Mouse (Mus musculus) MEL (cell line): ENCODE results near the gene Phf11b. TPM values are rescaled to one million over a fixed set of nuclear protein-coding genes. Genes with fewer than 3 reads are reported as not detected.
"Not testable (repeated sequence)": the region's sequence is repeated elsewhere in the genome, so short reads cannot be mapped to it uniquely, and the experiment has no call there.

Source experiments
- DNase-seq: peaks from one replicate; pipeline ENCODE4 v3.0.0; 2011; ENCODE audit warnings: low read depth, low spot score
- H3K27ac ChIP-seq: 2 replicates; pipeline ENCODE4 v1.5.1; 2012; ENCODE audit warnings: low read depth, mild to moderate bottlenecking, control low read depth, low read length, moderate library complexity; ENCODE audit not compliant: control insufficient read depth
- H3K27me3 ChIP-seq, 2 experiments: fragments of 150-350 bp in 1 of 2; sonication (generic) in 1 of 2; 2 replicates each; pipeline ENCODE4 v1.6.1; 2012; ENCODE audit warnings: low read length in 2 of 2, mild to moderate bottlenecking in 2 of 2, improper control_type of control experiment in 1 of 2, moderate library complexity in 1 of 2; ENCODE audit not compliant: insufficient read depth in 2 of 2, control insufficient read depth in 1 of 2
- H3K36me3 ChIP-seq, 2 experiments: 2 replicates each; pipeline ENCODE4 v1.6.1; 2012 to 2014; ENCODE audit warnings: low read length in 2 of 2, improper control_type of control experiment in 1 of 2, inconsistent platforms in 1 of 2, mild to moderate bottlenecking in 1 of 2; ENCODE audit not compliant: insufficient read depth in 2 of 2, control insufficient read depth in 1 of 2
- H3K4me1 ChIP-seq, 2 experiments: fragments of 150-350 bp in 1 of 2; sonication (generic) in 1 of 2; 2 replicates each; pipeline ENCODE4 v1.6.1; 2012; ENCODE audit warnings: low read length in 2 of 2, improper control_type of control experiment in 1 of 2, mild to moderate bottlenecking in 1 of 2; ENCODE audit not compliant: insufficient read depth in 2 of 2, control insufficient read depth in 1 of 2
- H3K4me3 ChIP-seq, 2 experiments: fragments of 150-350 bp in 1 of 2; sonication (generic) in 1 of 2; 2 replicates each; pipeline ENCODE4 v1.5.1; 2012; ENCODE audit warnings: low read depth in 2 of 2, low read length in 2 of 2, mild to moderate bottlenecking in 2 of 2, moderate library complexity in 2 of 2, control low read depth in 1 of 2, improper control_type of control experiment in 1 of 2; ENCODE audit not compliant: control insufficient read depth in 1 of 2, insufficient read depth in 1 of 2
- H3K79me2 ChIP-seq: 2 replicates; pipeline ENCODE4 v1.6.1; 2012; ENCODE audit warnings: mild to moderate bottlenecking, low read length, moderate library complexity; ENCODE audit not compliant: control insufficient read depth, poor library complexity, insufficient read depth
- H3K9ac ChIP-seq: 2 replicates; pipeline ENCODE4 v1.6.1; 2012; ENCODE audit warnings: low read depth, mild to moderate bottlenecking, control low read depth, low read length, moderate library complexity; ENCODE audit not compliant: control insufficient read depth, poor library complexity, severe bottlenecking
- H3K9me3 ChIP-seq: fragments of 150-350 bp; sonication (generic); replicated peaks from 2 replicates; pipeline ENCODE4 v1.6.1; 2012; ENCODE audit warnings: mild to moderate bottlenecking, low read length, improper control_type of control experiment, moderate library complexity; ENCODE audit not compliant: insufficient read depth
- polyA plus RNA-seq, 2 experiments: library from polyadenylated mRNA; stranded (reverse) in 1 of 2; unstranded in 1 of 2; fragments of >175 nt in 1 of 2; fragments of >200 nt in 1 of 2; gene quantifications; 2 replicates each; pipeline versions ENCODE4 v1.2.1 to v1.2.4; 2012; ENCODE audit warnings: low replicate concordance in 2 of 2, low read depth in 1 of 2; ENCODE audit not compliant: insufficient read length in 2 of 2, insufficient read depth in 1 of 2, missing spikeins in 1 of 2
- total RNA-seq: library from RNA; depleted of rRNA; stranded (reverse); fragments of 300-350 nt; gene quantifications from 2 replicates; pipeline ENCODE4 v1.2.3, GENCODE M21; 2012; rRNA removed

The Phf11b gene
- total and polyA plus RNA-seq, 3 experiments: 0.35 TPM; not detected in 2

DNA sequence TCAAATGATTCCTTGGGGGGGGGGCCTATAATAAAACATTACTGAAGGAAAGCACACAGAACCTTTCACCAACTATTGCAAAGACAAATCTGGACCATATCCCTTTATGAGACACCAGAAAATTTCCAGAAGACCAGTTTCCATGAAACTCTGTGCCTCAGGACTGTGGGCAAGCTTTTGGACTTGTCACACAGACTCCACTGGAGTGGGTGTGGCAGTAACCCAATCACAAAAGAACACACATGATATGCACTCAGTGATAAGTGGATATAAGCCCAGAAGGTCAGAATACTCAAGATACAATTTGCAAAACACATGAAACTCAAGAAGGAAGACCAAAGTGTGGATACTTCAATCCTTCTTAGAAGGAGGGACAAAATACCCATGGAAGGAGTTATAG, 49.4 kb downstream of the Phf11b start:
- not testable (repeated sequence) for H3K79me2 ChIP-seq, H3K9me3 ChIP-seq, H3K27ac ChIP-seq, H3K27me3 ChIP-seq, H3K9ac ChIP-seq, H3K4me3 ChIP-seq, H3K36me3 ChIP-seq, H3K4me1 ChIP-seq, DNase-seq

DNA sequence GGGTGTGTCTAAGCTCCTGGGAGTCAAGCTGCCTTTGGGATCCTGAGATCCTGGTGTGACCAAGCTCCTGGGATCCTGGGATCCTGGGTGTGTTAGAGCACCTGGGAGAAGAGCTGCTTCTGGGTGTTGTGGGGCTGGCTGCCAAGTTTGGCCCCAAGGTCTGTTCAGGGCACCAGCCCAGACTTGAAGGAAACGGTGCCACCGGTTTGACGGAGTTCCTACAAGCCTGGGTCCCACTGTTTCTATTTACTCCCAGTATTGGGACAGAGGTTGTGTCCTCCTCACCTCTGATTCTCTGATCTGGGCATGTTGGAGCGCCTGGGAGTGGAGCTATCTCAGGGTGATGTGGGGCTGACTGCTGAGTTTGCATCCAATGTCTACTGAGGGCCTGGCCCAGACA, 66.2 kb downstream of the Phf11b start:
- not testable (repeated sequence) for H3K27ac ChIP-seq, H3K4me1 ChIP-seq, H3K9me3 ChIP-seq, H3K9ac ChIP-seq, H3K27me3 ChIP-seq, DNase-seq, H3K79me2 ChIP-seq, H3K4me3 ChIP-seq, H3K36me3 ChIP-seq

Other genes with a start within 250 kb of the Phf11b start
- not detected in 2 replicates for gene 1700129C05Rik, start 198.5 kb downstream of the Phf11b start, total RNA-seq
- gene 1700129C05Rik, start 198.5 kb downstream of the Phf11b start, polyA plus RNA-seq: not detected
- not detected in 2 replicates for gene Gm5142, start 162.6 kb downstream of the Phf11b start, total RNA-seq
- not detected for gene Gm5142, start 162.6 kb downstream of the Phf11b start, polyA plus RNA-seq
- gene Rcbtb1, start 140.1 kb downstream of the Phf11b start, total RNA-seq: 4.4 and 4.5 TPM in 2 replicates
- 1 to 10 TPM in 1 of 2 experiments, not detected in 1; 6.7 TPM for gene Rcbtb1, start 140.1 kb downstream of the Phf11b start, polyA plus RNA-seq
- not detected in 2 replicates for gene Gm6904, start 81.1 kb downstream of the Phf11b start, total RNA-seq
- gene Gm6904, start 81.1 kb downstream of the Phf11b start, polyA plus RNA-seq: not detected
- not detected in 2 replicates for gene Phf11a, start 43.8 kb downstream of the Phf11b start, total RNA-seq
- under 1 TPM in 1 of 2 experiments, not detected in 1; 0.25 TPM for gene Phf11a, start 43.8 kb downstream of the Phf11b start, polyA plus RNA-seq
- 5.6 and 6.2 TPM in 2 replicates for gene Phf11d, start 24.1 kb upstream of the Phf11b start, total RNA-seq
- 10 to 100 TPM in 1 of 2 experiments, not detected in 1; 19.5 TPM for gene Phf11d, start 24.1 kb upstream of the Phf11b start, polyA plus RNA-seq
- 0.92 and 1.0 TPM in 2 replicates for gene Phf11c, start 54.0 kb upstream of the Phf11b start, total RNA-seq
- 1 to 10 TPM in 1 of 2 experiments, not detected in 1; 1.2 TPM for gene Phf11c, start 54.0 kb upstream of the Phf11b start, polyA plus RNA-seq
- 18.3 and 20.2 TPM in 2 replicates for gene Setdb2, start 99.5 kb upstream of the Phf11b start, total RNA-seq
- 10 to 100 TPM in 1 of 2 experiments, not detected in 1; 10.8 TPM for gene Setdb2, start 99.5 kb upstream of the Phf11b start, polyA plus RNA-seq
- 22.6 and 24.2 TPM in 2 replicates for gene Cab39l, start 99.6 kb upstream of the Phf11b start, total RNA-seq
- gene Cab39l, start 99.6 kb upstream of the Phf11b start, polyA plus RNA-seq: 10 to 100 TPM in 1 of 2 experiments, not detected in 1; 34.0 TPM